Mouse (Mus musculus): ENCODE measurements around the gene Wnk4.

Wnk4 gene

GRCm38 (mm10) chr11:101259948-101260825 lies at the start of gene Wnk4:
Wnk4 (plus strand) TSS chr11:101260567.
- DNase-seq (ENCODE audit: low spot score): no peak

- peak; percentile 86 for DNase-seq (ENCODE audit: low spot score)
These were observed 48.4 kb upstream of the Wnk4 start for GRCm38 (mm10) chr11:101211970-101212369.

- DNase-seq (ENCODE audit: low spot score): no peak
These were observed 43.4 kb upstream of the Wnk4 start for GRCm38 (mm10) chr11:101216936-101217335.

GRCm38 (mm10) chr11:101218436-101219055 lies 41.8 kb upstream of the Wnk4 start:
- DNase-seq (ENCODE audit: low spot score): no peak

- DNase-seq (ENCODE audit: low spot score): no peak
These were observed 39.5 kb upstream of the Wnk4 start for GRCm38 (mm10) chr11:101220853-101221252.

GRCm38 (mm10) chr11:101221306-101221986 lies 38.9 kb upstream of the Wnk4 start:
- no peak for DNase-seq (ENCODE audit: low spot score)

- no peak for DNase-seq (ENCODE audit: low spot score)
These were observed 36.0 kb upstream of the Wnk4 start for GRCm38 (mm10) chr11:101224337-101224736.

- no peak for DNase-seq (ENCODE audit: low spot score)
These were observed 34.9 kb upstream of the Wnk4 start for GRCm38 (mm10) chr11:101225331-101226064.

- DNase-seq (ENCODE audit: low spot score): peak; percentile 93
These were observed 34.2 kb upstream of the Wnk4 start, which contains the start of gene Ezh1 for GRCm38 (mm10) chr11:101226065-101226701. Ezh1 (minus strand) TSS chr11:101226463.

- no peak for DNase-seq (ENCODE audit: low spot score)
These were observed 30.9 kb upstream of the Wnk4 start for GRCm38 (mm10) chr11:101229361-101229900.

GRCm38 (mm10) chr11:101230061-101230511 lies 30.3 kb upstream of the Wnk4 start:
- DNase-seq (ENCODE audit: low spot score): no peak

GRCm38 (mm10) chr11:101230526-101230925 lies 29.8 kb upstream of the Wnk4 start:
- no peak for DNase-seq (ENCODE audit: low spot score)

GRCm38 (mm10) chr11:101230991-101231871 lies 29.1 kb upstream of the Wnk4 start:
- DNase-seq (ENCODE audit: low spot score): peak; percentile 90

- DNase-seq (ENCODE audit: low spot score): peak; percentile 88
These were observed 28.1 kb upstream of the Wnk4 start for GRCm38 (mm10) chr11:101232010-101232839.

GRCm38 (mm10) chr11:101233240-101233639 lies 27.1 kb upstream of the Wnk4 start:
- DNase-seq (ENCODE audit: low spot score): no peak

GRCm38 (mm10) chr11:101234124-101234523 lies 26.2 kb upstream of the Wnk4 start:
- DNase-seq (ENCODE audit: low spot score): no peak

- DNase-seq (ENCODE audit: low spot score): no peak
These were observed 24.9 kb upstream of the Wnk4 start for GRCm38 (mm10) chr11:101235429-101235828.

- no peak for DNase-seq (ENCODE audit: low spot score)
These were observed 23.6 kb upstream of the Wnk4 start for GRCm38 (mm10) chr11:101236782-101237181.

- DNase-seq (ENCODE audit: low spot score): no peak
These were observed 22.2 kb upstream of the Wnk4 start for GRCm38 (mm10) chr11:101238071-101238647.

All from lung, postnatal 25 days (tissue).